25 mouse cellular contexts compared by ENCODE assay signal in genomic region chr17:34107109-34107867, GRCm38 (mm10). TPM values are rescaled to one million over a fixed set of nuclear protein-coding genes. Genes with fewer than 3 reads are reported as not detected.
DNase-seq lines count a peak whose midpoint lies in the region; ATAC-seq lines count a peak whose summit lies in the region.
"Had no signal": no experiment of that assay in that cellular context is flagged by ENCODE, and none has a peak within 500 bp of the region (broad histone marks: within the 10 kb centered on the region; RNA-seq: fewer than 3 reads in every experiment).

No protein-coding gene starts in this region.

- no peak overlapping the region for H3K9ac ChIP-seq in embryonic facial prominence, embryonic 11.5 days (replicated peaks; ENCODE audit: low read length)
- H3K9ac ChIP-seq in hindbrain, embryonic 15.5 days = no peak overlapping the region
- no peak overlapping the region for H3K9ac ChIP-seq in hindbrain, embryonic 11.5 days (ENCODE audit: low read depth, low read length)
- H3K9ac ChIP-seq in forebrain, embryonic 16.5 days (replicated peaks; ENCODE audit: low read depth, low read length) = no peak overlapping the region
- H3K9ac ChIP-seq: embryonic facial prominence, embryonic 12.5 days; neural tube, embryonic 12.5 days had no signal

- no peak overlapping the region for H3K4me2 ChIP-seq in embryonic facial prominence, embryonic 11.5 days (ENCODE audit: low read depth, low read length)
- no peak overlapping the region for H3K4me2 ChIP-seq in hindbrain, embryonic 15.5 days
- H3K4me2 ChIP-seq in hindbrain, embryonic 11.5 days (replicated peaks; ENCODE audit: low read depth, low read length) = no peak overlapping the region
- no peak overlapping the region for H3K4me2 ChIP-seq in forebrain, embryonic 16.5 days (ENCODE audit: low read length)
- H3K4me2 ChIP-seq: embryonic facial prominence, embryonic 12.5 days; heart, embryonic 11.5 days; neural tube, embryonic 12.5 days had no signal

- 0 out of 2 replicates have a peak, but pooled peaks have one; percentile 15 for ATAC-seq in embryonic facial prominence, embryonic 11.5 days (replicated peaks; ENCODE audit: insufficient number of reproducible peaks, low FRiP score, low TSS enrichment, low read depth)
- 0 out of 2 replicates have a peak, but pooled peaks have one; percentile 38 for ATAC-seq in hindbrain, embryonic 15.5 days (ENCODE audit: low FRiP score, low read depth)
- ATAC-seq in hindbrain, embryonic 11.5 days (ENCODE audit: low FRiP score) = no peak
- ATAC-seq in forebrain, embryonic 16.5 days = peak; percentile 61
- ATAC-seq: CD4-positive, CD25-positive, alpha-beta regulatory T cell, adult 4 months had no signal

- H3K27me3 ChIP-seq in embryonic facial prominence, embryonic 11.5 days (ENCODE audit: control insufficient read depth, insufficient read depth, low read length) = no peaks in the 10 kb centered on the region
- no peaks in the 10 kb centered on the region for H3K27me3 ChIP-seq in embryonic facial prominence, embryonic 10.5 days (replicated peaks; ENCODE audit: low read depth, poor library complexity, severe bottlenecking)
- no peaks in the 10 kb centered on the region for H3K27me3 ChIP-seq in hindbrain, embryonic 15.5 days
- no peaks in the 10 kb centered on the region for H3K27me3 ChIP-seq in hindbrain, embryonic 11.5 days (ENCODE audit: control insufficient read depth, insufficient read depth, low read length)
- no peaks in the 10 kb centered on the region for H3K27me3 ChIP-seq in forebrain, embryonic 16.5 days (replicated peaks; ENCODE audit: control insufficient read depth, insufficient read depth, low read length)
- H3K27me3 ChIP-seq: embryonic facial prominence, embryonic 12.5 days; neural tube, embryonic 12.5 days had no signal

- 80% methylated on average over 7 of the region's 7 CpGs for WGBS in embryonic facial prominence, embryonic 11.5 days
- WGBS in embryonic facial prominence, embryonic 10.5 days = 83% methylated on average over 7 of the region's 7 CpGs
- 87% methylated on average over 7 of the region's 7 CpGs for WGBS in hindbrain, embryonic 15.5 days
- WGBS in hindbrain, embryonic 11.5 days = 91% methylated on average over 7 of the region's 7 CpGs
- 72% methylated on average over 7 of the region's 7 CpGs for WGBS in forebrain, embryonic 16.5 days

- DNase-seq in embryonic facial prominence, embryonic 11.5 days (ENCODE audit: low spot score) = no peak
- DNase-seq in embryonic facial prominence, embryonic 10.5 days (ENCODE audit: low spot score) = no peak
- DNase-seq in hindbrain, embryonic 11.5 days (ENCODE audit: low spot score) = no peak
- DNase-seq in CD4-positive helper T cell, adult 2 months (ENCODE audit: low read depth, low spot score) = peak; percentile 33
- DNase-seq in urinary bladder, postnatal 14 days (ENCODE audit: low spot score) = no peak
- DNase-seq in right cerebral cortex, adult 2 months (ENCODE audit: low spot score in 2 of 2) = no peak
- DNase-seq: adrenal gland, postnatal 36 days; cerebellum, adult 18-20 months; cerebellum, postnatal 25 days; gastrocnemius, postnatal 25 days; heart, postnatal 14 days; kidney, adult 18-20 months; kidney, postnatal 14 days; lung, adult 2 months; lung, postnatal 36 days; spleen, adult 18-20 months; thymus, postnatal 36 days had no signal

- H3K9me3 ChIP-seq in embryonic facial prominence, embryonic 11.5 days (replicated peaks; ENCODE audit: control insufficient read depth, low read length) = no peaks in the 10 kb centered on the region
- no peaks in the 10 kb centered on the region for H3K9me3 ChIP-seq in embryonic facial prominence, embryonic 10.5 days
- H3K9me3 ChIP-seq in hindbrain, embryonic 15.5 days = no peaks in the 10 kb centered on the region
- H3K9me3 ChIP-seq in hindbrain, embryonic 11.5 days (ENCODE audit: control insufficient read depth, low read length) = no peaks in the 10 kb centered on the region
- no peaks in the 10 kb centered on the region for H3K9me3 ChIP-seq in forebrain, embryonic 16.5 days (ENCODE audit: control insufficient read depth, low read length)
- H3K9me3 ChIP-seq: embryonic facial prominence, embryonic 12.5 days; midbrain, embryonic 10.5 days; neural tube, embryonic 12.5 days had no signal

- no peak overlapping the region for H3K27ac ChIP-seq in embryonic facial prominence, embryonic 11.5 days (replicated peaks; ENCODE audit: low read depth, low read length)
- H3K27ac ChIP-seq in embryonic facial prominence, embryonic 10.5 days (replicated peaks) = no peak overlapping the region
- H3K27ac ChIP-seq in hindbrain, embryonic 15.5 days (replicated peaks) = no peak overlapping the region
- no peak overlapping the region for H3K27ac ChIP-seq in hindbrain, embryonic 11.5 days (ENCODE audit: low read depth, low read length)
- H3K27ac ChIP-seq in forebrain, embryonic 16.5 days (ENCODE audit: low read length) = no peak overlapping the region
- H3K27ac ChIP-seq: embryonic facial prominence, embryonic 12.5 days; midbrain, embryonic 10.5 days; neural tube, embryonic 12.5 days had no signal

- no peak overlapping the region for H3K4me3 ChIP-seq in embryonic facial prominence, embryonic 11.5 days (ENCODE audit: low read depth, low read length)
- H3K4me3 ChIP-seq in embryonic facial prominence, embryonic 10.5 days = no peak overlapping the region
- H3K4me3 ChIP-seq in hindbrain, embryonic 15.5 days = no peak overlapping the region
- no peak overlapping the region for H3K4me3 ChIP-seq in hindbrain, embryonic 11.5 days (ENCODE audit: low read depth, low read length)
- no peak overlapping the region for H3K4me3 ChIP-seq in forebrain, embryonic 16.5 days (replicated peaks; ENCODE audit: low read length)
- H3K4me3 ChIP-seq: embryonic facial prominence, embryonic 12.5 days; midbrain, embryonic 10.5 days; neural tube, embryonic 12.5 days had no signal

- H3K36me3 ChIP-seq in embryonic facial prominence, embryonic 11.5 days (replicated peaks; ENCODE audit: control insufficient read depth, insufficient read depth, low read depth, low read length) = peaks cover 6% of the 10 kb centered on the region; the same call in 1 of the 2 replicates
- H3K36me3 ChIP-seq in embryonic facial prominence, embryonic 10.5 days (replicated peaks) = peaks cover 42% of the 10 kb centered on the region
- peaks cover 23% of the 10 kb centered on the region for H3K36me3 ChIP-seq in hindbrain, embryonic 15.5 days
- H3K36me3 ChIP-seq in hindbrain, embryonic 11.5 days (ENCODE audit: control insufficient read depth, insufficient read depth, low read length) = peaks cover 7% of the 10 kb centered on the region; the same call in 1 of the 2 replicates
- H3K36me3 ChIP-seq in forebrain, embryonic 16.5 days (ENCODE audit: control insufficient read depth, insufficient read depth) = peaks cover 11% of the 10 kb centered on the region; the same call in 1 of the 2 replicates

- H3K4me1 ChIP-seq in embryonic facial prominence, embryonic 11.5 days (ENCODE audit: control insufficient read depth, insufficient read depth, low read length) = no peaks in the 10 kb centered on the region
- 0 out of 2 replicates have a peak, but pooled peaks cover 8% of the 10 kb centered on the region for H3K4me1 ChIP-seq in embryonic facial prominence, embryonic 10.5 days
- H3K4me1 ChIP-seq in hindbrain, embryonic 15.5 days (replicated peaks) = no peaks in the 10 kb centered on the region
- H3K4me1 ChIP-seq in hindbrain, embryonic 11.5 days (replicated peaks; ENCODE audit: control insufficient read depth, insufficient read depth, low read length) = no peaks in the 10 kb centered on the region
- peaks cover 8% of the 10 kb centered on the region for H3K4me1 ChIP-seq in forebrain, embryonic 16.5 days (replicated peaks; ENCODE audit: control insufficient read depth, insufficient read depth, low read length)
- H3K4me1 ChIP-seq: embryonic facial prominence, embryonic 12.5 days; neural tube, embryonic 12.5 days had no signal

RNA-seq across cellular contexts. Expression of gene H2-DMa, which starts 12.1 kb away (rescaled TPM):
- 9.4 and 9.7 TPM in 2 replicates for polyA plus RNA-seq in embryonic facial prominence, embryonic 11.5 days (2014; fragmentation: Nextera tagmentation; extraction: Ambion mirVana)
- polyA plus RNA-seq in embryonic facial prominence, embryonic 10.5 days (2016; fragmentation: Nextera tagmentation; extraction: Ambion mirVana) = 4.2 and 4.8 TPM in 2 replicates
- polyA plus RNA-seq in hindbrain, embryonic 15.5 days (2015; fragmentation: Nextera tagmentation; extraction: Ambion mirVana) = 19.4 and 19.8 TPM in 2 replicates
- polyA plus RNA-seq in hindbrain, embryonic 11.5 days (2014; fragmentation: Nextera tagmentation; extraction: Ambion mirVana) = 8.6 and 13.8 TPM in 2 replicates
- 12.1 and 15.8 TPM in 2 replicates for polyA plus RNA-seq in forebrain, embryonic 16.5 days (2015; fragmentation: Nextera tagmentation; extraction: Ambion mirVana)

RNA-seq across cellular contexts. Expression of gene Brd2, which starts 15.1 kb away (rescaled TPM):
- polyA plus RNA-seq in embryonic facial prominence, embryonic 11.5 days (2014; fragmentation: Nextera tagmentation; extraction: Ambion mirVana) = 95.9 and 114 TPM in 2 replicates
- 141 and 144 TPM in 2 replicates for polyA plus RNA-seq in embryonic facial prominence, embryonic 10.5 days (2016; fragmentation: Nextera tagmentation; extraction: Ambion mirVana)
- polyA plus RNA-seq in hindbrain, embryonic 15.5 days (2015; fragmentation: Nextera tagmentation; extraction: Ambion mirVana) = 122 and 144 TPM in 2 replicates
- 113 and 159 TPM in 2 replicates for polyA plus RNA-seq in hindbrain, embryonic 11.5 days (2014; fragmentation: Nextera tagmentation; extraction: Ambion mirVana)
- polyA plus RNA-seq in forebrain, embryonic 16.5 days (2015; fragmentation: Nextera tagmentation; extraction: Ambion mirVana) = 130 and 132 TPM in 2 replicates

RNA-seq across cellular contexts. Expression of gene H2-Oa, which starts 15.1 kb away (rescaled TPM):
- 0.20 and 0.26 TPM in 2 replicates for polyA plus RNA-seq in embryonic facial prominence, embryonic 11.5 days (2014; fragmentation: Nextera tagmentation; extraction: Ambion mirVana)
- 0.31 and 0.69 TPM in 2 replicates for polyA plus RNA-seq in embryonic facial prominence, embryonic 10.5 days (2016; fragmentation: Nextera tagmentation; extraction: Ambion mirVana)
- 0.14 TPM in 1 of 2 replicates, not detected in the other for polyA plus RNA-seq in hindbrain, embryonic 15.5 days (2015; fragmentation: Nextera tagmentation; extraction: Ambion mirVana)
- polyA plus RNA-seq in hindbrain, embryonic 11.5 days (2014; fragmentation: Nextera tagmentation; extraction: Ambion mirVana) = 0.26 and 0.32 TPM in 2 replicates
- polyA plus RNA-seq in forebrain, embryonic 16.5 days (2015; fragmentation: Nextera tagmentation; extraction: Ambion mirVana) = 0.22 and 0.28 TPM in 2 replicates
- polyA plus RNA-seq: G1E had no signal

RNA-seq across cellular contexts. Expression of gene H2-DMb2, which starts 35.8 kb away (rescaled TPM):
- not detected in 2 replicates for polyA plus RNA-seq in embryonic facial prominence, embryonic 11.5 days (2014; fragmentation: Nextera tagmentation; extraction: Ambion mirVana)
- 0.17 and 0.28 TPM in 2 replicates for polyA plus RNA-seq in embryonic facial prominence, embryonic 10.5 days (2016; fragmentation: Nextera tagmentation; extraction: Ambion mirVana)
- 0.20 and 0.38 TPM in 2 replicates for polyA plus RNA-seq in hindbrain, embryonic 15.5 days (2015; fragmentation: Nextera tagmentation; extraction: Ambion mirVana)
- polyA plus RNA-seq in hindbrain, embryonic 11.5 days (2014; fragmentation: Nextera tagmentation; extraction: Ambion mirVana) = not detected in 2 replicates
- polyA plus RNA-seq in forebrain, embryonic 16.5 days (2015; fragmentation: Nextera tagmentation; extraction: Ambion mirVana) = 0.43 and 0.90 TPM in 2 replicates
- polyA plus RNA-seq: G1E; heart, embryonic 11.5 days; midbrain, embryonic 10.5 days had no signal

RNA-seq across cellular contexts. Expression of gene H2-DMb1, which starts 45.6 kb away (rescaled TPM):
- 1.3 and 1.4 TPM in 2 replicates for polyA plus RNA-seq in embryonic facial prominence, embryonic 11.5 days (2014; fragmentation: Nextera tagmentation; extraction: Ambion mirVana)
- 0.52 and 0.55 TPM in 2 replicates for polyA plus RNA-seq in embryonic facial prominence, embryonic 10.5 days (2016; fragmentation: Nextera tagmentation; extraction: Ambion mirVana)
- polyA plus RNA-seq in hindbrain, embryonic 15.5 days (2015; fragmentation: Nextera tagmentation; extraction: Ambion mirVana) = 0.79 and 1.1 TPM in 2 replicates
- polyA plus RNA-seq in hindbrain, embryonic 11.5 days (2014; fragmentation: Nextera tagmentation; extraction: Ambion mirVana) = 0.29 and 0.94 TPM in 2 replicates
- 0.66 and 0.98 TPM in 2 replicates for polyA plus RNA-seq in forebrain, embryonic 16.5 days (2015; fragmentation: Nextera tagmentation; extraction: Ambion mirVana)
